Mouse (Mus musculus): ENCODE results near the gene Dact3. TPM values are rescaled to one million over a fixed set of nuclear protein-coding genes. Genes with fewer than 3 reads are reported as not detected.

Dact3 gene
- polyA plus RNA-seq, 1 experiment = 3.8 TPM

GRCm38 (mm10) chr7:16848579-16848978 is 26.5 kb upstream of the Dact3 start:
- H3K4me1 ChIP-seq (replicated peaks; ENCODE audit: control insufficient read depth, insufficient read depth, low read length) = peaks cover 4% of the 10 kb centered on the region; the same call in 1 of the 2 replicates

GRCm38 (mm10) chr7:16851636-16852035 is 23.5 kb upstream of the Dact3 start:
- Histone ChIP-seq H3K27ac (ENCODE audit: control insufficient read depth, insufficient read depth, low read length) (no peak overlapping the region), H3K27me3 (ENCODE audit: control insufficient read depth, insufficient read depth, low read length) (no peaks in the 10 kb centered on the region), H3K36me3 (ENCODE audit: control insufficient read depth, insufficient read depth, low read length) (peaks cover 97% of the 10 kb centered on the region), H3K4me1 (replicated peaks; ENCODE audit: control insufficient read depth, insufficient read depth, low read length) (0 out of 2 replicates have a peak, but pooled peaks cover 2% of the 10 kb centered on the region), H3K4me3 (ENCODE audit: control insufficient read depth, insufficient read depth, low read length) (no peak overlapping the region)
- no peak for DNase-seq
- TF ChIP-seq POLR2A (IDR thresholded peaks at IDR 0.05; ENCODE audit: control insufficient read depth, extremely low read depth, insufficient read depth, low read length, poor library complexity) (no peak), CTCF (IDR thresholded peaks at IDR 0.05; ENCODE audit: borderline replicate concordance, control insufficient read depth, extremely low read depth, insufficient read depth, low read length, poor library complexity) (no peak)
- 98% methylated on average over 4 of the region's 4 CpGs for WGBS

More at GRCm38 (mm10) chr7:16848579-16848978, 26.5 kb upstream of the Dact3 start:
- peak; percentile 56 for DNase-seq
- H3K27ac ChIP-seq (ENCODE audit: control insufficient read depth, insufficient read depth, low read length) = no peak overlapping the region
- no peaks in the 10 kb centered on the region for H3K27me3 ChIP-seq (ENCODE audit: control insufficient read depth, insufficient read depth, low read length)
- TF ChIP-seq POLR2A (IDR thresholded peaks at IDR 0.05; ENCODE audit: control insufficient read depth, extremely low read depth, insufficient read depth, low read length, poor library complexity) (no peak), CTCF (IDR thresholded peaks at IDR 0.05; ENCODE audit: borderline replicate concordance, control insufficient read depth, extremely low read depth, insufficient read depth, low read length, poor library complexity) (peak; percentile 68; the same call in 1 of the 2 replicates)
- peaks cover 66% of the 10 kb centered on the region for H3K36me3 ChIP-seq (ENCODE audit: control insufficient read depth, insufficient read depth, low read length)
- no peak overlapping the region for H3K4me3 ChIP-seq (ENCODE audit: control insufficient read depth, insufficient read depth, low read length)
- 80% methylated on average over 17 of the region's 17 CpGs for WGBS

GRCm38 (mm10) chr7:16853302-16853831 is 21.8 kb upstream of the Dact3 start:
- 98% methylated on average over 14 of the region's 14 CpGs for WGBS
- Histone ChIP-seq H3K4me1 (replicated peaks; ENCODE audit: control insufficient read depth, insufficient read depth, low read length) (0 out of 2 replicates have a peak, but pooled peaks cover 2% of the 10 kb centered on the region), H3K4me3 (ENCODE audit: control insufficient read depth, insufficient read depth, low read length) (no peak overlapping the region), H3K27ac (ENCODE audit: control insufficient read depth, insufficient read depth, low read length) (no peak overlapping the region), H3K36me3 (ENCODE audit: control insufficient read depth, insufficient read depth, low read length) (peaks cover 96% of the 10 kb centered on the region), H3K27me3 (ENCODE audit: control insufficient read depth, insufficient read depth, low read length) (no peaks in the 10 kb centered on the region)
- no peak for DNase-seq
- TF ChIP-seq POLR2A (IDR thresholded peaks at IDR 0.05; ENCODE audit: control insufficient read depth, extremely low read depth, insufficient read depth, low read length, poor library complexity) = no peak
- no peak for TF ChIP-seq CTCF (IDR thresholded peaks at IDR 0.05; ENCODE audit: borderline replicate concordance, control insufficient read depth, extremely low read depth, insufficient read depth, low read length, poor library complexity)

- WGBS = 54% methylated on average over 17 of the region's 17 CpGs
- TF ChIP-seq POLR2A (IDR thresholded peaks at IDR 0.05; ENCODE audit: control insufficient read depth, extremely low read depth, insufficient read depth, low read length, poor library complexity) (no peak), CTCF (IDR thresholded peaks at IDR 0.05; ENCODE audit: borderline replicate concordance, control insufficient read depth, extremely low read depth, insufficient read depth, low read length, poor library complexity) (peak; percentile 80)
- H3K27ac ChIP-seq (ENCODE audit: control insufficient read depth, insufficient read depth, low read length) = no peak overlapping the region
- no peaks in the 10 kb centered on the region for H3K4me1 ChIP-seq (replicated peaks; ENCODE audit: control insufficient read depth, insufficient read depth, low read length)
- H3K4me3 ChIP-seq (ENCODE audit: control insufficient read depth, insufficient read depth, low read length) = no peak overlapping the region
- peak; percentile 57 for DNase-seq
- peaks cover 95% of the 10 kb centered on the region for H3K36me3 ChIP-seq (ENCODE audit: control insufficient read depth, insufficient read depth, low read length)
- H3K27me3 ChIP-seq (ENCODE audit: control insufficient read depth, insufficient read depth, low read length) = no peaks in the 10 kb centered on the region
These were observed 16.8 kb upstream of the Dact3 start for GRCm38 (mm10) chr7:16858336-16858735.

GRCm38 (mm10) chr7:16859902-16860651 is 15.0 kb upstream of the Dact3 start:
- Histone ChIP-seq H3K27me3 (ENCODE audit: control insufficient read depth, insufficient read depth, low read length) (no peaks in the 10 kb centered on the region), H3K36me3 (ENCODE audit: control insufficient read depth, insufficient read depth, low read length) (peaks cover 95% of the 10 kb centered on the region), H3K4me3 (ENCODE audit: control insufficient read depth, insufficient read depth, low read length) (no peak overlapping the region), H3K27ac (ENCODE audit: control insufficient read depth, insufficient read depth, low read length) (no peak overlapping the region), H3K4me1 (replicated peaks; ENCODE audit: control insufficient read depth, insufficient read depth, low read length) (no peaks in the 10 kb centered on the region)
- WGBS = 53% methylated on average over 5 of the region's 5 CpGs
- peak; percentile 64 for DNase-seq
- TF ChIP-seq POLR2A (IDR thresholded peaks at IDR 0.05; ENCODE audit: control insufficient read depth, extremely low read depth, insufficient read depth, low read length, poor library complexity) (no peak), CTCF (IDR thresholded peaks at IDR 0.05; ENCODE audit: borderline replicate concordance, control insufficient read depth, extremely low read depth, insufficient read depth, low read length, poor library complexity) (no peak)

DNA sequence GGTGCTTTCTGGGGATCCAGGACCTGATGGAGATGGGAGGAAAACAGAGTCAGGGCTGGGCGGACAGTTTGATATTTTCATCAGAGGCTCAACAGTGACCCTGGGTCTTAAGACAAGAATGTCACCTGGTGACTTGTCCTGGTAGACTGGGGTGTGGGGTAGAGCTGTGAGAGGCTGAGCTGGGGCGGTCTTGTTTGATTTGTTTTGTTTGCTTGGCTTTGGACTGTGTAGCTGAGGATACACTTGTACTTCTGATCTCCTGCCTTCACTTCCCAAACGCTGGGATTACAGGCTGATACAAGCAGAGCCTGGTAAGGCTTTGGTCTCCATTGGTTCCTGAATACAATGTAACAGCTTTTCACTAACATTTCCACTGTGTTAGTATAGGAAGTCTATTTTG is 7.6 kb upstream of the Dact3 start:
- H3K4me3 ChIP-seq (ENCODE audit: control insufficient read depth, insufficient read depth, low read length) = no peak overlapping the region
- no peaks in the 10 kb centered on the region for H3K4me1 ChIP-seq (replicated peaks; ENCODE audit: control insufficient read depth, insufficient read depth, low read length)
- TF ChIP-seq CTCF (IDR thresholded peaks at IDR 0.05; ENCODE audit: borderline replicate concordance, control insufficient read depth, extremely low read depth, insufficient read depth, low read length, poor library complexity) (no peak), POLR2A (IDR thresholded peaks at IDR 0.05; ENCODE audit: control insufficient read depth, extremely low read depth, insufficient read depth, low read length, poor library complexity) (no peak)
- H3K36me3 ChIP-seq (ENCODE audit: control insufficient read depth, insufficient read depth, low read length) = peaks cover 96% of the 10 kb centered on the region
- H3K27ac ChIP-seq (ENCODE audit: control insufficient read depth, insufficient read depth, low read length) = no peak overlapping the region
- no peaks in the 10 kb centered on the region for H3K27me3 ChIP-seq (ENCODE audit: control insufficient read depth, insufficient read depth, low read length)
- DNase-seq = no peak
- WGBS = 97% methylated on average over 3 of the region's 3 CpGs

Measured in thymus, adult 2 months (tissue).